Mouse (Mus musculus) midbrain, embryonic 16.5 days (tissue): Measurements from ENCODE around the gene Hoxb3. TPM values are rescaled to one million over a fixed set of nuclear protein-coding genes. Genes with fewer than 3 reads are reported as not detected.
A peak's percentile ranks its signal among the peaks of the same experiment; 100 is the strongest.

Experiments
- ATAC-seq: fragments of 200-750 bp; cut with Nextera tagmentation; 2 replicates; pipeline ENCODE4 v1.8.0; 2017; ENCODE audit warnings: moderate TSS enrichment
- H3K27ac ChIP-seq: fragments of 300-500 bp; sonication (generic); 2 replicates; pipeline ENCODE4 v1.5.1; 2014; ENCODE audit warnings: mild to moderate bottlenecking, low read length, mixed read lengths
- H3K27me3 ChIP-seq: fragments of 300-500 bp; sonication (generic); 2 replicates; pipeline ENCODE4 v1.6.1; 2014; ENCODE audit warnings: low read depth, low read length, mixed read lengths; ENCODE audit not compliant: control insufficient read depth, insufficient read depth
- H3K36me3 ChIP-seq: fragments of 300-500 bp; sonication (generic); 2 replicates; pipeline ENCODE4 v1.6.1; 2014; ENCODE audit warnings: mild to moderate bottlenecking, low read length, moderate library complexity, mixed read lengths; ENCODE audit not compliant: control insufficient read depth, insufficient read depth
- H3K4me1 ChIP-seq: fragments of 300-500 bp; sonication (generic); 2 replicates; pipeline ENCODE4 v1.6.1; 2014; ENCODE audit warnings: mild to moderate bottlenecking, low read length, mixed read lengths; ENCODE audit not compliant: control insufficient read depth, insufficient read depth
- H3K4me2 ChIP-seq: fragments of 300-500 bp; sonication (generic); 2 replicates; pipeline ENCODE4 v1.6.1; 2014; ENCODE audit warnings: mild to moderate bottlenecking, low read length, mixed read lengths
- H3K4me3 ChIP-seq: fragments of 300-500 bp; sonication (generic); 2 replicates; pipeline ENCODE4 v1.5.1; 2014; ENCODE audit warnings: low read depth, mild to moderate bottlenecking, low read length, moderate library complexity, mixed read lengths
- H3K9ac ChIP-seq: fragments of 300-500 bp; sonication (generic); 2 replicates; pipeline ENCODE4 v1.6.1; 2014; ENCODE audit warnings: low read depth, low read length, mixed read lengths
- H3K9me3 ChIP-seq: fragments of 300-500 bp; sonication (generic); replicated peaks from 2 replicates; pipeline ENCODE4 v1.6.1; 2014; ENCODE audit warnings: mild to moderate bottlenecking, low read length, mixed read lengths; ENCODE audit not compliant: control insufficient read depth, poor library complexity, severe bottlenecking
- WGBS: fragments of 180-500 bp; shearing (Covaris S2); extraction: QIAGEN DNeasy Blood & Tissue Kit; methylation state at CpG from one replicate; pipeline ENCODE4 v1.1.7; 2014; 5-methylcytosine and 5-hydroxymethylcytosine counted together
- microRNA counts: library from miRNA; unstranded; fragments of <30 nt; microRNA quantifications from one replicate; lab custom pipeline; 2016
- microRNA-seq: library from miRNA; unstranded; fragments of <30 nt; microRNA quantifications from one replicate; pipeline ENCODE4, GENCODE M21; 2017
- polyA plus RNA-seq: library from polyadenylated mRNA; unstranded; fragments of >200 nt; fragmentation: Nextera tagmentation; extraction: Ambion mirVana; gene quantifications from 2 replicates; pipeline ENCODE4 v1.2.1, GENCODE M21; 2015

The Hoxb3 gene
- polyA plus RNA-seq, 1 experiment from 2014 or later, result not detected

DNA sequence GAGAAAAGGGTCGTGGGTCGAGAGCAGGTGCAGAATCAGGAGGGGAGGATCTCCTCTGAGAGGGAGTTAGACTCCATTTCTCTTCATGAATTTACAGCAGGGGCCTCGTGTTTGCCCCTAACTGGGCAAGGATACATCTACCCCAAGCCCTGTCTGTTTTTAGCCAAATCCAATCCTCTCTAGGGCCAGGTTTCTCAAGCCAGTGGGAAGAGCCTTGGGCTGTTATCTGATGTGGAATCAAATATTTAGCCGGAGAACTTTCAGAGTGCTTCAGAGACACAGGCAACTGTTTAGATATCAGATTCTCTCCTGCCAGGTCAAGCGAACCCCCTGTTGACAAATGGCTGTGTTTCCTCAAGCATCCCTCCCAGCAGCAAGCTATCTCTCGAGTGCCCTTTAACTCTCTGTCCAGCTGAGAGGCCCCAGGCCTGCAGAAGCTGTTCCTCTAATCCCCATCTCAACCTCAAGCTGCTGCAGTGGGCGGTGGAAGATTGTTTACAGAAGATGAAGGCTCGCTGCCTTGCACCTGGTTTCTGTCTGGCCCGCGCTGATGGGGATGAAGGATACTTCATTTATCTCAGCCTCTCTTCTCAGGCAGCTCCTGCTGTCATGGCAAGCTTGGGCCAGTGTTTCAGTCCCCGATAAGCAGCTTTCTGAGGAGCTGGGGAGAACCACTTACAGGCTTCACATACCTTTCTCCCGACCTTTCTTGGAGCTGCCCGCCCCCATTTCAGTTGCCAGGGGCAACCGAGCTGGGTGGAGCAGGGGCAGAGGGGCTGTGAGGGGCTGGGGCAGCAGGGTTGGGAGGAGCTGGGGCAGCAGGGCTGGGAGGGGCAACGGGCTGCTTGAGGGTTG lies 73.9 kb downstream of the Hoxb3 start:
- Histone ChIP-seq H3K27me3 (no peaks in the 10 kb centered on the region), H3K36me3 (no peaks in the 10 kb centered on the region), H3K4me1 (peaks cover 6% of the 10 kb centered on the region; the same call in 1 of the 2 replicates), H3K4me3 (no peak overlapping the region), H3K27ac (no peak overlapping the region), H3K4me2 (no peak overlapping the region), H3K9me3 (no peaks in the 10 kb centered on the region), H3K9ac (0 out of 2 replicates have a peak overlapping the region, but pooled peaks have one; percentile 25)
- no peak for ATAC-seq
- WGBS, result 12% methylated on average over 15 of the region's 15 CpGs

MicroRNA genes within 50 kb of the gene (microRNA counts, 519-probe panel; counts per million panel counts)
- microRNA mmu-miR-10a (lab: Ali Mortazavi, UCI), result 2,095 counts per million, percentile 55 among the panel's probes with 10 or more counts

Small RNAs within 50 kb of the gene (microRNA-seq; reads per million reads assigned to microRNA genes)
- gene Mir10a, result 754 reads per million, percentile 76 among the genes with 10 or more reads in this experiment

Other genes with a start within 250 kb of the Hoxb3 start
- 536 and 561 TPM in 2 replicates for gene Atp5g1, start 247.7 kb upstream of the Hoxb3 start, polyA plus RNA-seq
- gene Calcoco2, start 211.4 kb upstream of the Hoxb3 start, polyA plus RNA-seq, result 0.17 TPM in 1 of 2 replicates, not detected in the other
- gene Ttll6, start 189.5 kb upstream of the Hoxb3 start, polyA plus RNA-seq, result 0.31 and 0.35 TPM in 2 replicates
- not detected in 2 replicates for gene Hoxb13, start 129.0 kb upstream of the Hoxb3 start, polyA plus RNA-seq
- gene Hoxb9, start 51.9 kb upstream of the Hoxb3 start, polyA plus RNA-seq, result not detected in 2 replicates
- not detected in 2 replicates for gene Hoxb8, start 41.4 kb upstream of the Hoxb3 start, polyA plus RNA-seq
- not detected in 2 replicates for gene Hoxb7, start 36.7 kb upstream of the Hoxb3 start, polyA plus RNA-seq
- not detected in 2 replicates for gene Hoxb6, start 30.9 kb upstream of the Hoxb3 start, polyA plus RNA-seq
- gene Hoxb5, start 20.0 kb upstream of the Hoxb3 start, polyA plus RNA-seq, result 0.14 TPM in 1 of 2 replicates, not detected in the other
- not detected in 2 replicates for gene Hoxb4, start 5.1 kb upstream of the Hoxb3 start, polyA plus RNA-seq
- 0.11 and 0.21 TPM in 2 replicates for gene Hoxb2, start 27.2 kb downstream of the Hoxb3 start, polyA plus RNA-seq
- gene Hoxb1, start 42.4 kb downstream of the Hoxb3 start, polyA plus RNA-seq, result not detected in 2 replicates
- 3.6 and 4.9 TPM in 2 replicates for gene Skap1, start 141.3 kb downstream of the Hoxb3 start, polyA plus RNA-seq